Mouse (Mus musculus) lung, postnatal 0 days (tissue): ENCODE data around the gene Pnp2. TPM values are rescaled to one million over a fixed set of nuclear protein-coding genes. Genes with fewer than 3 reads are reported as not detected.
"Not testable (repeated sequence)": the region's sequence is repeated elsewhere in the genome, so short reads cannot be mapped to it uniquely, and the experiment has no call there.

Source experiments
- ATAC-seq: fragments of 200-750 bp; cut with Nextera tagmentation; 2 replicates; pipeline ENCODE4 v1.8.0; 2017; ENCODE audit warnings: moderate library complexity
- DNase-seq: peaks from one replicate; pipeline ENCODE4 v3.0.0-alpha.2; 2016; ENCODE audit warnings: low spot score
- H3K27ac ChIP-seq: fragments of 300-500 bp; sonication (generic); 2 replicates; pipeline ENCODE4 v1.5.1; 2014; ENCODE audit warnings: antibody characterized with exemption, mild to moderate bottlenecking, low read length, mixed read lengths
- H3K27me3 ChIP-seq: fragments of 300-500 bp; sonication (generic); replicated peaks from 2 replicates; pipeline ENCODE4 v1.6.1; 2014; ENCODE audit warnings: low read length, mixed read lengths; ENCODE audit not compliant: insufficient read depth
- H3K36me3 ChIP-seq: fragments of 300-500 bp; sonication (generic); 2 replicates; pipeline ENCODE4 v1.6.1; 2014; ENCODE audit warnings: low read length, mixed read lengths; ENCODE audit not compliant: insufficient read depth
- H3K4me1 ChIP-seq: fragments of 300-500 bp; sonication (generic); 2 replicates; pipeline ENCODE4 v1.6.1; 2014; ENCODE audit warnings: antibody characterized with exemption, low read depth, low read length, mixed read lengths; ENCODE audit not compliant: insufficient read depth
- H3K4me2 ChIP-seq: fragments of 300-500 bp; sonication (generic); replicated peaks from 2 replicates; pipeline ENCODE4 v1.6.1; 2014; ENCODE audit warnings: low read depth, mild to moderate bottlenecking, low read length, moderate library complexity, mixed read lengths
- H3K4me3 ChIP-seq: fragments of 300-500 bp; sonication (generic); 2 replicates; pipeline ENCODE4 v1.5.1; 2014; ENCODE audit warnings: low read depth, low read length
- H3K9ac ChIP-seq: fragments of 300-500 bp; sonication (generic); replicated peaks from 2 replicates; pipeline ENCODE4 v1.6.1; 2014; ENCODE audit warnings: low read depth, mild to moderate bottlenecking
- H3K9me3 ChIP-seq: fragments of 300-500 bp; sonication (generic); 2 replicates; pipeline ENCODE4 v1.6.1; 2016; ENCODE audit warnings: low read length, mixed read lengths
- CTCF ChIP-seq: IDR thresholded peaks from 2 replicates; pipeline ENCODE4 v1.5.1; 2016; ENCODE audit warnings: antibody characterized with exemption, mild to moderate bottlenecking
- EP300 ChIP-seq: IDR thresholded peaks from 2 replicates; pipeline ENCODE4 v1.6.1; 2016; ENCODE audit warnings: antibody characterized with exemption, mild to moderate bottlenecking, control low read depth
- WGBS: fragments of 180-500 bp; shearing (Covaris S2); extraction: QIAGEN DNeasy Blood & Tissue Kit; methylation state at CpG from one replicate; pipeline ENCODE4 v1.1.7; 2014; 5-methylcytosine and 5-hydroxymethylcytosine counted together
- polyA plus RNA-seq: library from polyadenylated mRNA; unstranded; fragments of >200 nt; fragmentation: Nextera tagmentation; extraction: Ambion mirVana; gene quantifications from 2 replicates; pipeline ENCODE4 v1.2.1, GENCODE M21; 2015

Pnp2 gene
- 0.80 and 1.2 TPM in 2 replicates for polyA plus RNA-seq

GRCm38 (mm10) chr14:50955942-50956508, at the start of gene Pnp2:
Pnp2 (plus strand) TSS chr14:50955992.
- peak; percentile 33 for TF ChIP-seq CTCF
- H3K9ac ChIP-seq, H3K27ac ChIP-seq, H3K9me3 ChIP-seq, H3K4me1 ChIP-seq, H3K4me3 ChIP-seq, H3K36me3 ChIP-seq, H3K27me3 ChIP-seq: not testable (repeated sequence)
- 6% methylated on average over 17 of the region's 19 CpGs for WGBS
- peak within 1 kb of the TSS; percentile 43 for H3K4me2 ChIP-seq
- ATAC-seq (peak; percentile 82), DNase-seq (peak; percentile 51)

DNA sequence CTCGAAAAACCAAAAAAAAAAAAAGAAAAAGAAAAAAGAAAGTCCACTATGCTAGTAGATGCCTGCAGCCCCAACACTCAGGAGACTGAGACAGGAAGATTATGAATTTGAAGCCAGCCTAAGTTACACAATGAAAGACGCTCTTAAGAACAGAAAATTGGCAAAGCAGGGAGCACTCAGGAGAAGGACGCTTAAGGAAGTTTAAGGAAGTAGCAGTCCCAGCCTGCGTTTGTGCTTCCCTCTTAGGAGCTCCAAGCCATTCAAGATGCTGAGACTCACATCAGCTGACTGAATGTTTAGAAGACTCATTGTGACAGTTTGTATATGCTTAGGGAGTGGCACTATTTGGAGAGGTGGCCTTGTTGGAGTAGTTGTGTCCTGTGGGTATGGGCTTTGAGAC, 47.7 kb upstream of the Pnp2 start:
- no peak overlapping the region for H3K4me3 ChIP-seq
- H3K4me2 ChIP-seq = no peak overlapping the region
- 43% methylated on average over 4 of the region's 4 CpGs for WGBS
- TF ChIP-seq CTCF = no peak
- TF ChIP-seq EP300 = no peak
- no peak overlapping the region for H3K9ac ChIP-seq
- no peaks in the 10 kb centered on the region for H3K27me3 ChIP-seq
- peaks cover 4% of the 10 kb centered on the region; the same call in 1 of the 2 replicates for H3K36me3 ChIP-seq
- peak; percentile 61 for DNase-seq
- H3K9me3 ChIP-seq = no peaks in the 10 kb centered on the region
- 0 out of 2 replicates have a peak, but pooled peaks cover 5% of the 10 kb centered on the region for H3K4me1 ChIP-seq
- peak; percentile 64 for ATAC-seq
- H3K27ac ChIP-seq = no peak overlapping the region

GRCm38 (mm10) chr14:50911356-50911755, 44.4 kb upstream of the Pnp2 start:
- no peak for ATAC-seq
- Histone ChIP-seq H3K4me3 (no peak overlapping the region), H3K4me2 (no peak overlapping the region), H3K27ac (no peak overlapping the region), H3K9ac (no peak overlapping the region), H3K4me1 (no peaks in the 10 kb centered on the region), H3K27me3 (no peaks in the 10 kb centered on the region), H3K9me3 (no peaks in the 10 kb centered on the region), H3K36me3 (peaks cover 11% of the 10 kb centered on the region)
- no peak for DNase-seq
- TF ChIP-seq CTCF (no peak), EP300 (no peak)
- 51% methylated on average over 3 of the region's 3 CpGs for WGBS

- 58% methylated on average over 1 of the region's 1 CpGs for WGBS
These were observed 32.4 kb upstream of the Pnp2 start for GRCm38 (mm10) chr14:50923437-50923836.

DNA sequence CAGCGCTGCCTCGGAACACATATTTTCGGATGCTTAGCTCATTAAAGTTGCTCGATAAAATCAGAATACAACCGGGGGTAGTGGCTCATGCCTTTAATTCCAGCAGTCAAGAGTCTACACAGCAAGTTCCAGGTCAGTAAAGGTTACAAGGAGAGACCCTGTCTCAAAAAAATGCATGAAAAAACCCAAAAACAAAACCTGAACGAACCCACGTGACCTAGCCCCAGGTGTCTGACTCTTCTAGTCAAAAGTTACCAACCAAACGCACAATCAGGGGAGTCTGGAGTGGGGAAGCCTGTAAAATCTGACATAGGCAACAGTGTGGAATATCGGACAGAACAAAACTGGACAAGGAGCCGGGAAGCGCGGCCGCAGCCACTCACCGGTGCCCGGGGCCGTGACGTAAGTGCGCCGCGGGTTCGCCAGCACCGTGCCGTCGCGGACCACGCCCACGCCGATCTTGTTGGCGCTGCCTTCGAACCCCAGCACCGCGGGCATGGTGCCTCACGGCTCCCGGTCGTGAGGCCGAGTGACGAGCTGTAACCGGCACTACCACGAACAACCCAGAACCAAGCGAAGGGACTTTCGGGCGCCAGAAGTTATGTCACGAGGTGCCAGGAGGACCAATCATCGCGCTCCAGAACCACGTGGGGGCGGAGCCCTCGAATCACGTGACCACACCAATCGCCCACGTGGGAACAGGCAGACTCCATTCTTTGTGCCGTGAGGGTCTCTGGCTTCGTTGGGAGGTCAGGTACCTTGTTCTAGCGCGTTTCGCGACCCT, 31.3 kb upstream of the Pnp2 start, which contains the start of the genes Osgep and Apex1:
TSS of gene Osgep (minus strand) at position 613 of the 784 bp plus-strand sequence.
TSS of gene Apex1 (plus strand) at position 688 of the 784 bp plus-strand sequence.
- DNase-seq (peak; percentile 98), ATAC-seq (peak; percentile 96)
- Histone ChIP-seq H3K9me3 (no peaks in the 10 kb centered on the region), H3K27ac (peak within 1 kb of the TSS; percentile 88), H3K9ac (peak within 1 kb of the TSS; percentile 59), H3K4me1 (peaks cover under 1% of the 10 kb centered on the region; the same call in 1 of the 2 replicates), H3K4me2 (peak within 1 kb of the TSS; percentile 71), H3K36me3 (peaks cover 23% of the 10 kb centered on the region; the same call in 1 of the 2 replicates), H3K4me3 (peak within 1 kb of the TSS; percentile 56), H3K27me3 (no peaks in the 10 kb centered on the region)
- under 1% methylated on average over 57 of the region's 57 CpGs for WGBS
- no peak for TF ChIP-seq EP300
- no peak for TF ChIP-seq CTCF

More at GRCm38 (mm10) chr14:50923437-50923836, 32.4 kb upstream of the Pnp2 start:
- ATAC-seq, H3K9me3 ChIP-seq, H3K27ac ChIP-seq, H3K27me3 ChIP-seq, DNase-seq, H3K4me1 ChIP-seq: not testable (repeated sequence)
- Histone ChIP-seq H3K4me3 (peak overlapping the region; percentile 56), H3K4me2 (peak overlapping the region; percentile 71), H3K9ac (peak overlapping the region; percentile 59; the same call in 1 of the 2 replicates), H3K36me3 (peaks cover 14% of the 10 kb centered on the region; the same call in 1 of the 2 replicates)
